Mouse (Mus musculus) lung, postnatal 0 days (tissue): ENCODE results near the gene Slc6a19.

Source experiments
- CTCF ChIP-seq: IDR thresholded peaks from 2 replicates; pipeline ENCODE4 v1.5.1; 2016; ENCODE audit warnings: antibody characterized with exemption, mild to moderate bottlenecking
- EP300 ChIP-seq: IDR thresholded peaks from 2 replicates; pipeline ENCODE4 v1.6.1; 2016; ENCODE audit warnings: antibody characterized with exemption, mild to moderate bottlenecking, control low read depth

GRCm38 (mm10) chr13:73653266-73653665 lies 51.4 kb downstream of the Slc6a19 start:
- TF ChIP-seq CTCF (no peak), EP300 (no peak)
